Mouse (Mus musculus) retina, postnatal 1 day (tissue): ENCODE measurements around the gene Hcar2.

Experiments
- DNase-seq: peaks from one replicate; pipeline ENCODE4 v3.0.0-alpha.2; 2012

Gene Hcar2

DNA sequence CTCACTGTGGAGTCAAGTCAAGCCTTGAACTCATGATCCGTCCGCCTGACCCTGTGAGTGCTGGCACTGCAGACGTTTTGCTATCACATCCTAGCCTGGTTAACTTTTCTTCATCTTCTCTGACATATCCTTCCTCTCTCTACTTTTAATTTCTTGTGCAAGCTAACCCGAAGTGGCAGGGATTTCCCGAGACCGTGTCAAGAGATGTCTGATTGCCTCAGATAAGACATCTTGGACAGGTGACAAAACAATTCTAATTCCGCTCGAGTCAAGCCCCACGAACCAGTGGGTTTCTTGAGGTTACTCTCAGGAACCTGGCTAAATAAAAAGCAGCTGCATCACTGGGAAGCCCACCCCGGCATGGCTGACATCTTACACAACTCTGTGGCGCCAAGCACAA is 6.5 kb downstream of the Hcar2 start:
- DNase-seq = no peak

DNA sequence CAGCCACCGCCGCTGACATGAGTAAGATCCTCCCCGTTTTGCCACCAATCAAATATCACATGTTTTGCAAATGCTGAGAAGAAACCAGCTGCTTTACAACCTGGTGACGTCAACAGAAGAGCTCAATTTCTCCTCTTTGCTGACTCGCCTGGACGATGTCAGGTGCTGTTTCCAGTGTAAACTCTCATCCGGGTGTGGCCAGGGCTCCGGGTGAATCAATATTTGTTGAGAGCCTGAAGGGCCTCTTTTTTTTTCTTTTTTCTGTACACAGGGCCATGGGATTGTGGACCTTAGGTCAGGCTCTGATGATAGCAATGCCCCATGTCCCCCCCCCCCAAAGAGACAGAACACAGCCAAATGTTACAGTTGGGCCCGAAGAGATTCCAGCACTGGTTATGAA is 10.8 kb downstream of the Hcar2 start:
- no peak for DNase-seq

DNA sequence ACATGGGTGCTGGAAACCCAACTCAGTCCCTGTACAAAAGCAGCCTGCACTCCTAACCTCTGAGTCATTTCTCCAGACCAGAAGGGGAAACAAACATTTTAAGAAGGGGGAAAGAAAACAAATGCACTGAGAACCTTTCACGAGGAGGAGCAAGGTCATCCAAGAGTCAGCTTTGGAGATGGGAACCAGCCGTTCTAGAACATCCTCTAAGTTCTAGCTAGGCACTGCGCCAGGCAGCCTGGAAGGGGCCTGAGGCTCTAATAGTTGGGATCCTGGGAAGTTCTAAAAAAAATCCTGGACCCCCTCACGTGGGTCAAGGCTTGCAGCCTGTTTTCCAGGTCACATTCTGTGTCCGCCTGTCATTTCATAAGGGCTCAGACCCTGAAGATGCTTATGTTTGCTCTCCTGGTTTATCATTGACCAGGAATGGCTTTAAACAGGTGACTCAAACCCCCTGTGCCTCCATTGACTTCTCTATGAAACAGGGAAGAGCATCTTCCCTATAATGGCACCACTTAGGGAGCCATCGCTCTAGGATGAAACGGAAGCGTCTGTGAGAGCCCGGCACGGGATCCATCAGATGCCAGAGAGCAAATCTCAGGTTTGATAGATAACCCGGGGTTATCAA is 11.3 kb downstream of the Hcar2 start:
- no peak for DNase-seq

DNA sequence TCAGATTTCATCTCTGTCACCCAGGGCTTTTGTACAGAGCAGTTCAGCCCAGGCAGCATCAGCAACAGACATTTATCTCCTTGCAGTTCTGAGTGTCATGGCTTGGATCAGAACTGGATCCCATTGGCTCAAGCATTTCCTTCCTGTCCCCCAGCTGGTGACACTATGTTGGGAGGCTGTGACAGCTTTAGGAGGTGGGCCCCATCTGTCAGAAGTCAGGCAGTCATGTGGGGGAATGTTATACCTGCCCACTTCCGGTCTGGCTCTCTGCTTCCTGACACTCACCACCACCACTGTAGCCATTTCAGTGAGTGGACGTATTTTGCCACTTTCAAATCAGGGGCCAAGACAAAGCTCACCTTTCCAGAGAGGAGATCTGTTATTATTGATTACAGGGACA is 13.9 kb downstream of the Hcar2 start:
- DNase-seq = no peak

DNA sequence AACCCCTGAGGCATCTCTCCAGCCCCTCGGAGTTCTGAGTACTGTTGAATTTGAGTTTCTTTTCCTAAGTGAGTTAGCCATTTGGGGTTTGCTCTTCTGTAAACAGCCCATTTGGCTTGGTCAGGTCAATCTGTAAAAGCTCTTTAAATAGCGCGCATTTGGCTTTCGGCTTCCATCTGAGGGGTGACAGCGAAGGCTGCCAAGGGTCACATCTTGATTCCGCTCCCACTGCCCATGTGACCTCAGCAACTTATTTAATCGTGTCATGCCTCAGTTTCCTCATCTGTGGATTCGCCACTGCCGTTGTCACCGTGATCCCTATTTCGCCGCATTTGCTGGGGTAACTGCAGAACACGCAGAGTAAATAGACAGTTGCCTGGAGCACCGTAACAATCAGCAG is 21.0 kb downstream of the Hcar2 start:
- no peak for DNase-seq

DNA sequence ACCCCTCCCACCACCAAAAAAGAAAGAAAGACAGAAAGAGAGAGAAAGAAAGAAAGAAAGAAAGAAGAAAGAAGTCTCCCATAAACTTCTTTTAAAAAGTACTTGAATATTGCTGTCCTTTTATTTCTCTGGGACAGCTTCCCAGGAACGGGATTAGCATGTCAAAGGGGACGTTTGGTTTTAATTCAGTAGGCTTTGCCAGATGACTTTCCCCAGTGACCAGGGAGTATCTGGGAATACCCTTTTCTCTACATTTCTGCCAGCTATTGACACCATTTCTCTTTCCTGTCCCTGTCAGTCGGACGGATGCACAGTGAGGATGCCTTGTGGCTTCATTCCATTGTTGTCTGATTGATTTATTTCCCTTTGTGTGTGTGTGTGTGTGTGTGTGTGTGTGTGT is 21.5 kb downstream of the Hcar2 start:
- DNase-seq = no peak

DNA sequence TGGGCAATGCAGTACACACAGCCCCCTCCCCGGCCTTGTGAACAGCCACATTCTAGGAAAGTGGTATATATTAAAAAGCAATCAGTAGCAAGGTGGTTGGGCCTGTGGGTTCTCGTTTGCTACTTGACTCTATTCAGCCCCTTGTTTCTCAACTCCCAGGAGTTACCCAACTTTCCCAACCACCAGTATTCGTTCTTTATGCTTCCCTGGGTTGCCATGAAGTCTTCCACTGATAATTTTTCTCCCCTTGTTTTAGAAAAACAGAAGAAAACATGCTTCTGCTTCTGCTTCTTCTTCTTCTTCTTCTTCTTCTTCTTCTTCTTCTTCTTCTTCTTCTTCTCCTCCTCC is 22.4 kb downstream of the Hcar2 start:
- DNase-seq = no peak

DNA sequence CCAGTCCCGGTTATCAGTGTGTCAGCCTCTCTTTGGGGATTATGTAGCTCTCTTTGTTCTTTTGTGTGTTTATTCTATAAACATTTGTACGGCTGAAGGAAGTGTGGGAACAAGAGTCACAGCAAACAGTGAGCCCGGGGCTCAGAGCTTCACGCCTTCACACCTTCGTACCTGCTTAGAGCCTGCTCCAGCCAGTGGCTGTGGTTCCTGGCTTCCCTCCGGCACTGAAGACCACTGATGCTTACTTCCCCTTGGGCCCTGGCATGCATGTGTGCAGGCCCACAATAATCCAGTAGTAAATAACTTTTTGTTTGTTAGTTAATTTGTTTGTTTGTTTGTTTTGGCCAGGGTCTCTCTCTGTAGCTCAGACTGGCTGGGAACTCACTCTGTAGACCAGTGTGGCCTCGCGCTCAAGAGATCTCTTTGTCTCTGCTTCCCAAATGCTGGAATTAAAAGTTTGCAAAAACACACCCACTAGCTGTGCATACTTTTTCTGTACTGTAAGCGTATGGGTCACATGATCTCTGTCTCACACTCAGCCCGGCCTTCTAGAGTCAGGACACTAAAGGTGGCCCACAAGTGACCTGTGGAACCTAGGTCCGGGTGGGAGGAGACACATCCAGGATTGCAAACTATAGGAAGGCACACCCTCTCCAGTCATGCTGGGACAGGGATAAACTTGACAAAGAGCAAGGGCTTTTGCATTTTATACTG is 22.9 kb downstream of the Hcar2 start:
- DNase-seq = no peak

DNA sequence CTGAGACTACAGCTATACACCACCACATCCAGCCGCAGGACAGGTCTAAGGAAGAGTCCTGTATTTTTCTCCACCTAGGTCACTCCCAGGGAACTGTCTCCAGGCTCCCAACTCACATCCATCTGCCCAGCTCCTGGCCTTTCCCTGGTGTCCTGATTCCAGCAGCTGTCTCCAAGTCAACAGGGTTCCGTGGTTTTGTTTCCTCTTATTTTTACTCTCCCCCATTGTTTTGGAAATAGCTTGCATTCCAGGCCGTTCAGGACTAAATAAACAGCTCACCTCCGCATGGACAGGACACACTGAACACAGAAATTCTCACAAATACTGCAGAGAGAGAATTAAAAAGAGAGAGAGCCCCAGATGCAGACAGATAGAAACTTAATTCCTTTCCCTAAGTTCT is 27.9 kb downstream of the Hcar2 start:
- DNase-seq = no peak

DNA sequence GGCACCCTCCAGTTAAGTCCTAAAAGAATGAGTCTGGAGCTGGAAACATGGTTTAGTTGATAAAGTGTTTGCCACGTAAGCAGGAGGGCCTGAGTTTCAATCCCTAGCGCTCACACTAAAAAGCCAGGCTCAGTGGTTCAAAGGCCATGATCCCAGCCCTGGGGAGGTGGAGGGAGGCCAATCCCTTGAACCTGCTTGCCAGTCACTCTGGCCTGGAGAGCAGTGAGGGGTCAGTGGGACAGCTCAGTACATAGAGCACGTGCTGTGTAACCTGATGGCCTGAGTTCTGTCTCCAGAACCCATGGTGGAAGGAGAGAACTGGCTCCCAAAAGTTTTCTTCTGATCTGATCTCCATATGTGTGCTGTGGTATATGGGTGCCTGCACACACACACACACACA is 30.5 kb downstream of the Hcar2 start:
- no peak for DNase-seq

DNA sequence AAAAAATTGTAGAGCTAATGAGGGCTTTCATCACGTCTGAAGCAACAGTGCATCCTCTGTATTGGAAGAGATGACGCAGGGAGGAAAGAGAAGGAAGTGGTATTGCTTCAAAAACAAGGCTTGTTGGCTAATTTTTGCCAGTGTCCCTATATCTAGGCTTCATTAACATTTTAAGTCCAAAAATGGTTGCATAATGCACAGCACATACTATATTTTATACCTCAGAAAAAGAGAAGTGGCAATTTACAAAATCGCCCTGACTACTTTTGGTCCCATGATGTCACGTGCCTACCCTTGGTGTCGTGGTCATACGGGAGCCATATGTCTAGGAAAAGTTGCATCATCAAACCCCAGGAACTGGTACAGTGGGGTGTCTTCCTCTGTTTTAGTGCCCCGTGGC is 33.0 kb downstream of the Hcar2 start:
- no peak for DNase-seq

DNA sequence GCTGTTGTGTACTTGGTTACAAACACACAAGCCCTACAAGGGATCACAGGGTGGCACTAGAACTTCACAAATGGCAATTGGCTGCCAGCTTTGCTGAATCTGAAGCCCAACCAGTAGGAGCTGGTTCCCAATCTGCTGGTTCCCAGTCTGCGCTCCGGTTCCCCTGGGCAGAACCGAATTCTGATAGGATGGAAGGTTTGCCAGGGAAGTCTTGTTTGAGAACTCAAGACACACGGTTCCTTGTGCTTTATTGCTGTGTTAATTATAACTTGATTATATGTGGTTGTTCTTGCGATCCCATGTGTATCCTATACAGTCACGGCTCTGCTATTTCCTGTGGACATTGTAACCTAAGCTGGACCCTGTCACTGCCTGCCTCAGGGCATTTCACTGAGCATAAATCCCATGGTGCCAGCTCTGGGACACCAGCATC is 37.6 kb downstream of the Hcar2 start:
- DNase-seq = no peak

DNA sequence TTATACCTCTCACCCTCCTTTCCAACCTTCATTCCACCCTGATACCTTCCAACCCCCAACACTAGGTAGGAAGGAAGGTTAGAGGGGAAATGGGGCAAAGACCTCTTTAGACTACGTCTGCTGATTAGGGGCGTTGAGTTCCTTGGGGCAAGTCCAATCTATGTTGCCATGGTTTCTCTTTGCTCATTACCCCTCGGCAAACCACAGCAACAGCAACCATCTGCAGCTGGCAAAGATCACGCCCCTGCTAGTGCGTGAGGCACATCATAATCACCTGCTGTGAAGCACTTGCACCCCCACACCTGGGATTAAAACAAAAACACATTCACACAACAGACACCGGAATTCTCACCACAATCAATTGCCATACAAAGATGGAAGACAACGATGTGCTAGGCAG is 42.6 kb downstream of the Hcar2 start:
- no peak for DNase-seq

DNA sequence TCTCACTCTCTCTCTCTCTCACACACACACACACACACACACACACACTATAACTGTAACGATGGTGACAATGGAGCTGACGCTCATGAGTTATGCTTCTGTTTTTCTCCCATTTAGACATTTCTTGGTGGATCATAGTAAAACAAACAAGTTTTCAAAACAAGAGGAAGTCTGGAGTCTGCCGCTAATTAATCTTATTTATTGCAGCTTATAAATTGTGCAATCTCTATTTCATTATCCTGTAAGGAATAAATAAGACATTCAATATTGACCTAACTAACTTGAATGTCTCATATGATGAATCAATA is 44.1 kb downstream of the Hcar2 start:
- no peak for DNase-seq

DNA sequence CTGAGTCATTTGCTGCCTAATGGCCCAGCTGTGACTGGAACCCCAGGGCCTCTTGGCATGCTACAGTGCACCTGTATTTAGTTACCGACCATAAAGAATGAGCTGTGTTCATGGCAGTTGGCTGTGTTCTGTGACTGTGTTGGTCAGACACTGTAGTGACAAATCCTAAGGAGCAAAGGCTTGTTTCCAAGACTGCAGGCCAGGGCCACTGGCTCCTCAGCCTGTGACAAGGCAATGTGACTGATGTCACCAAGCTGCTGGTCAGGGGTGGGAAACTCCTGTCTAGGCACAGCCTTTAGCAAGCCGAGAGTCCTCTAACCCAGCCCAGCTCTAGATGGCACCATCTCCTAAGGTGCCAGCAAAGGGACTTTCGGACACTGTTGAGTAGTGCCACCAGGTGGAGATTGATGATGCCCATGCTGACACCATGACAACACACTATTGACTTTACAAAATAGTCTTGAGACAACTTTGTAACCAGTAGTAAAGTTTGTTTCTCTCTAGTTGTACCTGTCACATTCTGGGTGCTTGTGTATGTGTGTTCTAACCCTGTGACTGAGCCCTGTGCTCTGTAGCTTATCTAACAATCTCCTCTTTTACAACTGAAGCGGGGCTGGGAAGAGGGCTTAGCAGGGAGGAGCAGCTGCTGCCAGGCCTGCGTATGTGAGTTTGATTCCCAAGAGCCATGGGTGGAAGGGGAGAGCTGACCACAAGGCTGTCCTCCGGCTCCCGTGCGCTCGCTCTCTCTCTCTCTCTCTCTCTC is 44.6 kb downstream of the Hcar2 start:
- DNase-seq = peak; percentile 23

DNA sequence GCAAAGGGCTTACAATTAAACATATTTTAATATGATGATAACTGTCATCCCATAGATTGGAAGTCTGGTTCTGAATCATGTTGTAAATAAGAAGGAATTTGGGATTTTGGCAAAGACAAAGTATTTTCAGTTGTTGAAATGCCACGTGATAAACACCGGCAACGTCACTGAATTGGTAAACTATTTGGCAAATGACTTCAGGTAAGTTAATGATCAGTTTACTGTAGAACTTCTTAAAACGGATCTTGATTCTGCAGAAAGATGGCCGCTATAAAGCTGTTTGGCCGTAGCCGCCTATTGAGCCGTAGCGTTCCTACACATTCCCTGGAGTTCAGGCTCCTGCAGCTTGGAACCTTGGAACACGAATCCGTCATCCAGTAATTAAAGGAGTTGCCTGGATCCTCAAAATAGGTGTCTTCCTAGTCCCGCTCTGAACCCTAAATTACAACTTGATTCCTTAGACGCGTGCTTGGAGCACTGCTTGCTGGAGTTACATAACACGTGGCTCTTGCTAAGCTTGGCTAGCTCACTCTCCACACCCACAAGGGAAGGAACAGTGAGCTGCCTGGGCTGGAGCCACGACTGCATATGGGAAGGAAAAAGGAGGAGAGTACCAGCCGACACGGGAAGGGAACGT is 46.2 kb downstream of the Hcar2 start:
- DNase-seq = no peak

DNA sequence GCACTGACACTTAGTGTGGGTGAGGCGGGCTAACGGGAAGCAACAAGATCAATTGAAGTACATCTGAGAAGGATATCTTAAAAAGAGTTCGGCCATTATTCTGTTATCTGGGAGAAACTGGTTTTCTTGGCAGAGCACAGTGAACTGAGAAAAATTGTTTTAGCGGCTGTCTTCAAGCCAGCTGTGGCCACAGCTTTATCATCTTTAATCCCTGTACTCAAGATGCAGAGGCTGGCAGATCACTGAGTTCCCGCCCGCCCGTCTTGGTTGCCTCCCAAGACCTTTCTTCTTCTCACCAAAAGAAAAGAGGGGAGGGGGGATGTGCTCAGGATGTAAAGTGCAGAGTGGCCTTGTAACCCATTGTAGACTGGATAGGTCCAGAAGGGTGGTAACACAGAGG is 48.4 kb downstream of the Hcar2 start:
- no peak for DNase-seq
